Mouse (Mus musculus) lung, postnatal 4 days (tissue): ENCODE measurements around the gene Crygb.

Source experiments
- DNase-seq, 2 experiments: peaks; one replicate each; pipeline ENCODE4 v3.0.0; 2021

The Crygb gene

DNA sequence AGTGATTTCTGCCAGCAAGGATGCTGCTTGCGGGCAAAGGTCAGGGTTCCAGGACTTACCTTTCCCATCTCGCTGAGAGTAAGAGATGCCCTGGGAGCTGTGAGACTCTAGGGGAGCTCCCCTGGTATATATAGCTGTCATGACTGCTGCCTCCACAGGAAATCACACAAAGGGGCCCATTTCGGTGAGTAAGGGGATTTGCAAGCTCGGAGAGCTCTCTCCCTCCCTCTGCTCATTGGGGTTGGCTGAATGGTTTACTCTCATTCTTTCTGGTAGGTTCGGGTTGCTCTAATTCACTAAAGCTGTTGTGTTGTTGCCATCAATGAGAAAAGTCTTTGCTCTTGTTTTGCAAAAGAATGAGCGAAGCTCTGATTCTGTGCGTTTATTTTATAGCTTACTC is at the start of gene Crygb:
Crygb (minus strand) TSS at position 101 of the 400 bp plus-strand sequence.
- no peak for DNase-seq

GRCm38 (mm10) chr1:65131671-65132070 is 49.6 kb upstream of the Crygb start:
- no peak for DNase-seq

DNA sequence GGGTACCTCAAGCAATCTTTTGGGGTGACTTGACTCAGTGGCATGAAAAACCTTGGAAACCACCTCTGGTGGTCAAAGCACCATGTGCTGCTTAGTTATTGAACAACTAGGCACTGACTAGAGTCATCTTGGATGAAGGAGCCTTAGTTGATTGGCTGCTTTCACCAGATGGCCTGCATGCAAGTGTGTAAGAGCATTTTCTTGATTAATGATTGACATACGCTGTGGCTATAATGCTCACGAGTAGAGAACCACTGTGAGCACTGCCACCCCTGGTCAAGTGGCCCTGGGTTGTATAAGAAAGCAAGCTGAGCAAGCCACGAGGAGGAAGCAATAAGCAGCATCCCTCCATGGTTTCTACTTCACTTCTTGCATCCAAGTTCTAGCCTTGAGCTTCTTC is 48.1 kb upstream of the Crygb start:
- no peak for DNase-seq

DNA sequence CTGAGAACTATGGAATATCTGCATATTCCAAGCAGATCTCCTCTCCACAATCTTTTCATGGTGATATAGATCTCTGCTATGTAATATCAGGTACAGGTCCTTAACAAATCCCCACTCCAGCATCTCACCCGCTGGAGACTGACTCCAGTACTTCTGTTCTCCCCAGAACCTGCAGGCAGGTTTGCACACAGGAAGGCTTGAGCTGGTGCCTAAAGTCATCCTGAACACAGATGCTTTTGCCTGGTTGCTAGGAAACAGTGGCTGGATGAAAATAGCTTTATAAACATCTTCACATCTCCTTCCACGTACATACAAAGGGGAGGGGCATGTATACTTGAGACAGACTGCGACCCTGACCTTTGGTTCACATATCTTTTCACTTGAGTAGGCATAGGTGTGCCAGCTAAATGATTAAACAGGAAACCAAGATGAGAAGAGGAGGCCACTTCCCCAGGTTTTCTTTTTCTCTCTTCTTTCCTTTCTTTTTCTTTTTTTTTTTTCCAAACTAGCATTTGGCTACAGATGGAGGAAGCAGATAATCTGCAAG is 47.6 kb upstream of the Crygb start:
- DNase-seq = no peak

DNA sequence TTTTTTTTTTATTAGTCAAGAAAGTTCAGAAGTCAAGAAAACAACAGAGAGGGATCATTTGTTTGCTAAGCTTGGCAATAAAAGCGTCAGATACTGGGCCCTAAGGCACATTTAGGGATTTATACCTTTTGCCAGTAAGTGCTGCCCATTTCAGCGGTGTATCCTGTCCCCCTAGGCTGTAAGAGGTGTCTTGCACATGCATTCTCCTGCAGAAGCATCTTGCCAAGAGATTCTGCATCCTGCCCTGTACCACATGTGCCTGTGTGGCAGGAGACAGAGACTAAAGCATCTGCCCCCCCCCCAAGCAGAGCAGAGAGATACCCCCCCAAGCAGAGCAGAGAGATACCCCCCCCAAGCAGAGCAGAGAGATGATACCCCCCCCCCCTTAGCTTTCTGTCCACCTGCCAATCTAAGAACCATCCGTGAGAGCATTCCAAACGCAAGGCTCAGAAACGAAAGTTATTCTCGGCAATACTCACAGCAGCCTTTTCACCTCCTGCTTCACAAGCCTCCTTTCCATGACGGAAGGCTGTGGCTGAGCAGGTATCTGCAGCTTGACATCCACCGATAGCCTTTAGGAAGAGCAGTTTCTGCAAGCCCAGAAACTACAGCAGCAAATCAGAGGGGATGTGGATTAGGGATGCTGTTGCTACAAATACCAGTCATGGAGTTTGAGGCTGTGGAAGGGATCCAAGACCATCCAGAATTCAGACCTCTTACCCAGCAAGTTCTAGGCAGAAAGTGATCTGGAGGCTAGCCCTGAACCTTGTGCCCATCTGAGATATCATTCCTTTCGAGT is 40.7 kb upstream of the Crygb start, which contains the start of gene D630023F18Rik:
D630023F18Rik (minus strand) TSS at position 641 of the 799 bp plus-strand sequence.
- DNase-seq = no peak

DNA sequence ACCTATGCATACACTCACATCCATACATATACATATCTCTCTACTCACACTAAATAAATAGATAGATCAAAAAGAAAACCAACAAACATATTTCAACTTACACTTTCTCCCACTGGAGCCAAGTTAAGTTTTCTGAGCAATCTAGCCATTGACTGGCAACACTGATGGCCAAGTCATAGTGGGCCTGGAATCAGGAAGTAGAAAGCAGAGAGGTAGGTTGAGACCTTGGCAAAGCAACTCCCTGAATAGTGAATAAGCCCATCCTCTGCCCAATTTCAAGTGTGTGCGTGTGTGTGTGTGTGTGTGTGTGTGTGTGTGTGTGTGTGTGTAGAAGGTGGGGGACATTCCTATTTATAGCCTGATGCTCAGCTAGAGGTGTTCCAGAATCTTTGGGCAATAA is 37.4 kb upstream of the Crygb start, which contains the start of gene Gm28845:
Gm28845 (minus strand) TSS at position 121 of the 400 bp plus-strand sequence.
- no peak for DNase-seq

GRCm38 (mm10) chr1:65118150-65118913 is 36.2 kb upstream of the Crygb start:
- DNase-seq = no peak

DNA sequence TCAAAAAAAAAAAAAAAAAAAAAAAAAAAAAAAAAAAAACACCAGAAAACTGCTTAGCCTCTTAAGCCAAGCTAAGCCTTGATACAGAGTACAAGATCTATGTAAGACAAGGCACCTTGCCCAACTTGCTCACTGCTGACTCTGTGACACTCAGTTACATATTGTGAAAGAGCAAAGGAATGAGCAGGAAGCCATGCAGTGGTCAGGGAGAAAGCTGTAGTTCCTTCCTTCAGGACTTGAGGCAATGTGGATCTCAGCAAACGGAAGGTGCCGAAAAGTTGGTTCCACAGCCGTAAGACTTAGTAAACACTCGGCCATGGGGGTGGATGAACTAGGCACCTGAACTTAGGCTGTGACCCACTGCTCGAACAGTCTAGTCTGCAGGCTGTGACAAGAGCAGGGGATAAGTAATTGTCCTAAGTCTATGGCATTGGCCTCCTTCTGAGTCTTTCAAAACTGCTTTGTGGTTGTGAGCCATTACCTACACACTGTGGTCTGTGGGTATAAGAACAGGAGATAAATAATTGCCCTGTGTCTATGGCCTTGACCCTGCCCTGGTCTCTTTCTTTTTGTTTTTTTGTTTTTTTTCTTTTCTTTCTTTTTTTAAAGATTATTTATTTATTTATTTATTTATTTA is 31.6 kb upstream of the Crygb start:
- DNase-seq = peak in 1 of 2 experiments; percentile 32

DNA sequence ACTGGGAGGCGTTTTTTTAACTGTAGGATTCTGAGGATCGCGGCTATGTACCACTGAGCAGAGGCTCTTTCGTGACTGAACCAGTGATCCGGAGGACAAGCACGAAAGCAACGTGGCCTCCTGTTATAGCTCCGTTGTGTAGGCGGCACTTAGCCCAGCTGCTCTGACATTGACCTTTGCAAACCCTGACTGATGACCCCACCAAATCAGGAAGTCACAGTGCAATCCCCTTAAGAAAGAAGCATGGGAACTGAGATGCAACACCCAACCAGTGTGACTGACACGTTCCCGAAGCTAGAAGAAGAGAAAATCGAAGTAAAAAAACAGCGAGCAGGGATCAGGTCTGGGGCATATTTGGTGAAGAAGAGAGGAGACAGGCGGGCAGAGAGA is 30.7 kb upstream of the Crygb start:
- DNase-seq = peak; percentile 31 to 45

- peak; percentile 51 to 78 for DNase-seq
Measured at GRCm38 (mm10) chr1:65112031-65112806, 30.1 kb upstream of the Crygb start.

DNA sequence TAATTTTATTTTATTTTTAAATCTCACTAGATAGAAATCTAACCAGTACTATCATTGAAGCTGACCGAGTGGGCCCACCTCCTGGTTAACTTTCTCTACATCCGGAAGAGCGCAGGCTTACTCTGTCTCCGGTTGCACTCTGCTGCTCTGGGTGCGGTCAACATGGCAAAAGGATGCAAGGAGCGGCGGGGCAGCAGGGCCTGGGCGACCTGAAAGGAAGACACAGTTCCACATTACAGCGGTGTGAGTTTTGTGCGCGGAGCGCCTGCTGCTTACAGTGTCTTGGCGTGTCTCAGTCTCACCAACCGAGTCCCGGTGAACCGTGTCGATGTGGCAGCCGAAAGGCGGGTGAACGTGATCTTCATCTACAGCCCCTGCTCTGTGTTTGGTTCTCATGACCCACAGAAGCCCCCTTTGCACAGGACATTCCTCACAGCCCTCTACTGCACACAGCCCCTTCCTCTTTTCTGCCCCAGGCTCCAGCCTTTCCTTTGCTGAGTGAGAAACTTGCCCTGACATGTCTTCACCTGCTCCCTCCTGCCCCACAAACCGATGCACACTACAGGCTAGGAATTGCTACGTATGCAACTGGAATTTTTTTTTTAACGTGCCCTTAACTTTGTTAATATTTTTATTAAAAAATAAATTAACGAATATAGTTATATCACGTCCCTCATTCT is 27.8 kb upstream of the Crygb start:
- no peak for DNase-seq

- DNase-seq = no peak
Measured at GRCm38 (mm10) chr1:65109196-65109595, 27.1 kb upstream of the Crygb start.

- DNase-seq = no peak
Measured at GRCm38 (mm10) chr1:65107654-65108279, 25.7 kb upstream of the Crygb start.

- DNase-seq = no peak
Measured at GRCm38 (mm10) chr1:65103273-65103672, 21.2 kb upstream of the Crygb start, which contains the start of gene Cryga. Gene Cryga, minus strand, starts transcription at chr1:65103373.

GRCm38 (mm10) chr1:65096953-65097352 is 14.9 kb upstream of the Crygb start:
- DNase-seq = no peak

GRCm38 (mm10) chr1:65091566-65091965 is 9.5 kb upstream of the Crygb start:
- no peak for DNase-seq

- peak in 1 of 2 experiments; percentile 43 for DNase-seq
Measured at GRCm38 (mm10) chr1:65090370-65090769, 8.3 kb upstream of the Crygb start.

DNA sequence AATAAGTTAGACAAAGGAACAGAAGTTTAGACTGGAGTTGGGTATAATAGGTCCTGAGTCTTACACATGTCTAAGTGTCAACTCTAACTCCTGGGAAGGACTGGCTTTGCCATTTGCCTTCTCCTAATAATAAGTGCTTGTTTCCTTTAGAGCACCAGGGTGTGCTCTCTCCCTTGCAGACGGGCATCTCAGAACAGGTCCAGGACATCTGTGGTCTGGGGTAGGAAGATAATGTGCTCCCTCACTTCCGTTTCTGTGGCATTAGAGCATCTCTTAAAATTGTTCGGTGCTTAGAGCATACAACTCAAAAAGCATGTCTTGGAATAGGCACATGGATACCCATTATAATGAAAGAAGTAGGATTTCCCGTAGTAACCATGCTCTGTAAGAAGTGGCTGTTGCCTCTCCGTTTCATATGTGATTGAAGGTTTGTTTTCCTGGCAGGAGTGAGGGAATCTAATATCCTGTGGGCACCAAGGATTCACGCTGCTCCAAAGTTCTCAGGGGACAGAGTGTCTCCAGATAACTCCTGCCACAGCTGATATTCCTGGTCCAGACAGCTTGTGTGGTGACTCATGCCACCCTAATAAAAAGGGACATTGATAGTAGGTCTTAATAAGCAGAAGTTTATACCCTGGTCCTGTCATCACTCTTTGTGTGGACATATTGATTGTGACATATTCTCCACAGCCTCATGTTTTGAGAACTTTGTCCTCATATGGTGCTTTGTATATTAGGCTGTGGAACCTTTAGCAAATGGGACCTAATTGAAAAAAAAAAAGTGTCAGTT is 6.7 kb upstream of the Crygb start:
- DNase-seq = no peak

DNA sequence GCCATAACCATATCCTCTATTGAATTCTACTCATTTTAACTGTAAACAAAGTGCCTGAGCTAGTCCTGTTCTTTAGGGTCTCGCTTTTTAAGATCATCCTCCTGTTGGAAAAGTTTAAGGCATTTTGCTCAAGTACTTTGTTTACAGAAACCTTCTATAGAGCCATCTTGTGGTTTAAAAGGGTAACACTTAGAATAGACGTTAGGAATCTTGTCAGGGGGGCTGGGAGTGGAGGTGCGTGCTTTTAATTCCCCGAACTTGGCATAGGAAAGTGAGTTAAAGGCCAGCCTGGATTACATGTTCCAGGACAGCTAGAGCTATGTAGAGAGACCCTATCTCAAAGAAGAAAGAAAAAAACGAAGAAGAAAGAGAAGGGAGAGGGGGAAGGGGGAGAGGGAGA is 6.5 kb downstream of the Crygb start:
- DNase-seq = no peak

GRCm38 (mm10) chr1:65073589-65073988 is 8.5 kb downstream of the Crygb start, which contains the start of gene Crygc:
Gene Crygc, minus strand, starts transcription at chr1:65073689.
- no peak for DNase-seq
